Comparison of ENCODE assay signal across 22 mouse cellular contexts in the genomic region with DNA sequence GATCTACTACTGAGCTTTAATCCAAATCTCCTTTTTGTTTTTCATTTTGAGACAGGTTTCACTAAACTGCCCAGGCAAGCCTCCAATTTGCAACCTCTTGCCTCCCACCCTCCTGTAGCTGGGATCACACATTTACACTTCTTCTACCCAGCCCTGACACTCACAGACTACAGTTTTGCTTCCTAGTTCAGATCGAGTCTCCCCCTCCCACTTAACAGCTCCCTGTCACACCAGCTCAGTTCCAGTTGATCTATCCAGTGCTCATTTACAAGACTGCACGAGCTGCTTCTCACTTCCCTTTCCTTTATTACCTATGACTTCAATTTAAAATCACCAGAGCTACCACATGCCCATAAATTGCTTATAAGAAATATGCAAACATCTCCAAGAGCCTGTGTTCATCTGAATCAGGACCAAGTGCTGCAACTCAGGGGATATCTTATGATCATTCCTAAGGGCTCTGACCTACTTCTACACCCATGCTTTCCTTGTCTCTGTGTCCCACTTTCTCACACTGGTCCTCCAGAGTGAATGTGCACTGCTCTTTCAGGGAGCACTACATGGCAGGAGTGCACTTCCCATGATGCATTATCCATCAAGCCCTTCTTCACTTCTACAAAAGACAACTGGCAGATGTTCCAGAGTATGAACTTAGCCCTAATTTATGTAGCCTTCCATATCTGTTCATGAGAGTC. TPM values are rescaled to one million over a fixed set of nuclear protein-coding genes. Genes with fewer than 3 reads are reported as not detected.
DNase-seq lines count a peak whose midpoint lies in the region; ATAC-seq and TF ChIP-seq lines count a peak whose summit lies in the region.
"Had no signal": no experiment of that assay in that cellular context is flagged by ENCODE, and none has a peak within 500 bp of the region (broad histone marks: within the 10 kb centered on the region; RNA-seq: fewer than 3 reads in every experiment).

No protein-coding gene starts in this region.

- H3K27me3 ChIP-seq in hindbrain, postnatal 0 days (ENCODE audit: insufficient read depth, low read length): no peaks in the 10 kb centered on the region
- no peaks in the 10 kb centered on the region for H3K27me3 ChIP-seq in hindbrain, embryonic 11.5 days (ENCODE audit: control insufficient read depth, insufficient read depth, low read length)
- H3K27me3 ChIP-seq in CH12.LX (replicated peaks): no peaks in the 10 kb centered on the region
- H3K27me3 ChIP-seq: embryonic facial prominence, embryonic 12.5 days; forebrain, embryonic 12.5 days; hindbrain, embryonic 13.5 days had no signal

- in situ Hi-C loops in CH12.LX (cut with MboI; ENCODE audit: low pct_ligation_motif_present, low pct_unique_long_range_greater_than_20kb, low sequenced_read_pairs): no loop called here

- TF ChIP-seq EP300 in CH12.LX (IDR thresholded peaks at IDR 0.05; ENCODE audit: low read length): no peak

- no peak for TF ChIP-seq POLR2A in CH12.LX (IDR thresholded peaks at IDR 0.05; ENCODE audit: low read depth, low read length)

- ATAC-seq in hindbrain, postnatal 0 days: no peak
- no peak for ATAC-seq in hindbrain, embryonic 11.5 days (ENCODE audit: low FRiP score)
- 0 out of 2 replicates have a peak, but pooled peaks have one; percentile 9 for ATAC-seq in granulocyte monocyte progenitor cell, adult 5-6 weeks (replicated peaks; ENCODE audit: poor library complexity, severe bottlenecking)
- ATAC-seq: activated CD4-positive, CD25-positive, alpha-beta regulatory T cell, adult 4 months; CD4-positive, CD25-positive, alpha-beta regulatory T cell, adult 4 months; forebrain, embryonic 16.5 days; inflammation-experienced regulatory T-cells, adult 6 months; intestine, postnatal 0 days had no signal

- H3K36me3 ChIP-seq in hindbrain, postnatal 0 days (ENCODE audit: insufficient read depth, low read length): peaks cover 9% of the 10 kb centered on the region; the same call in 1 of the 2 replicates
- no peaks in the 10 kb centered on the region for H3K36me3 ChIP-seq in hindbrain, embryonic 11.5 days (ENCODE audit: control insufficient read depth, insufficient read depth, low read length)
- no peaks in the 10 kb centered on the region for H3K36me3 ChIP-seq in CH12.LX (replicated peaks in 1 of 2; ENCODE audit: control insufficient read depth in 1 of 2, insufficient read depth in 1 of 2, low read length in 1 of 2)

- H3K4me3 ChIP-seq in hindbrain, postnatal 0 days (ENCODE audit: low read length): no peak overlapping the region
- H3K4me3 ChIP-seq in hindbrain, embryonic 11.5 days (ENCODE audit: low read depth, low read length): no peak overlapping the region
- no peak overlapping the region for H3K4me3 ChIP-seq in CH12.LX (replicated peaks in 1 of 3; ENCODE audit: low read depth in 2 of 3, low read length in 2 of 3, poor library complexity in 1 of 3)
- H3K4me3 ChIP-seq in gastrocnemius, adult 2 months: no peak overlapping the region
- H3K4me3 ChIP-seq: embryonic facial prominence, embryonic 12.5 days; forebrain, embryonic 12.5 days; heart, embryonic 10.5 days; hindbrain, embryonic 13.5 days had no signal

- no peak for DNase-seq in hindbrain, postnatal 0 days (ENCODE audit: low spot score)
- DNase-seq in hindbrain, embryonic 11.5 days (ENCODE audit: low spot score): no peak
- peak; percentile 11 for DNase-seq in CH12.LX (ENCODE audit: extremely low read depth)
- DNase-seq in ovary, postnatal 14 days (ENCODE audit: low spot score): no peak
- no peak for DNase-seq in gastrocnemius, adult 2 months
- DNase-seq: adrenal gland, postnatal 25 days; cerebellum, postnatal 14 days; embryo, embryonic 11 days; gastrocnemius, postnatal 36 days; heart, adult 18-20 months; heart, postnatal 10 days; heart, postnatal 4 days had no signal

- 0 out of 2 replicates have a peak overlapping the region, but pooled peaks have one; percentile 2 for H3K27ac ChIP-seq in hindbrain, postnatal 0 days
- no peak overlapping the region for H3K27ac ChIP-seq in hindbrain, embryonic 11.5 days (ENCODE audit: low read depth, low read length)
- no peak overlapping the region for H3K27ac ChIP-seq in CH12.LX (ENCODE audit: insufficient read depth, low read depth)
- no peak overlapping the region for H3K27ac ChIP-seq in gastrocnemius, adult 2 months
- H3K27ac ChIP-seq: embryonic facial prominence, embryonic 12.5 days; forebrain, embryonic 12.5 days; heart, embryonic 10.5 days; hindbrain, embryonic 13.5 days had no signal

- no peak overlapping the region for H3K9ac ChIP-seq in hindbrain, postnatal 0 days (replicated peaks; ENCODE audit: low read length)
- H3K9ac ChIP-seq in hindbrain, embryonic 11.5 days (ENCODE audit: low read depth, low read length): no peak overlapping the region
- no peak overlapping the region for H3K9ac ChIP-seq in CH12.LX (ENCODE audit: insufficient read depth, low read depth)
- H3K9ac ChIP-seq: embryonic facial prominence, embryonic 12.5 days; forebrain, embryonic 12.5 days; hindbrain, embryonic 13.5 days had no signal

- dilution Hi-C loops in CH12.LX (cut with MboI; ENCODE audit: extremely low pct_ligation_motif_present, extremely low pct_unique_long_range_greater_than_20kb, low sequenced_read_pairs): no loop called here

- H3K4me2 ChIP-seq in hindbrain, postnatal 0 days (ENCODE audit: low read depth, low read length): no peak overlapping the region
- no peak overlapping the region for H3K4me2 ChIP-seq in hindbrain, embryonic 11.5 days (replicated peaks; ENCODE audit: low read depth, low read length)
- no peak overlapping the region for H3K4me2 ChIP-seq in CH12.LX (ENCODE audit: insufficient read depth, low read depth, poor library complexity, severe bottlenecking)
- H3K4me2 ChIP-seq: embryonic facial prominence, embryonic 12.5 days; forebrain, embryonic 12.5 days; hindbrain, embryonic 13.5 days had no signal

- H3K4me1 ChIP-seq in hindbrain, postnatal 0 days (ENCODE audit: insufficient read depth, low read length): peaks cover 6% of the 10 kb centered on the region
- no peaks in the 10 kb centered on the region for H3K4me1 ChIP-seq in hindbrain, embryonic 11.5 days (replicated peaks; ENCODE audit: control insufficient read depth, insufficient read depth, low read length)
- H3K4me1 ChIP-seq in CH12.LX (ENCODE audit: control insufficient read depth in 1 of 2, insufficient read depth in 2 of 2): peaks cover 3 to 36% of the 10 kb centered on the region in 2 experiments

- no peak for TF ChIP-seq RAD21 in CH12.LX (IDR thresholded peaks at IDR 0.05; ENCODE audit: low read depth, low read length)

- no peaks in the 10 kb centered on the region for H3K79me2 ChIP-seq in CH12.LX (replicated peaks; ENCODE audit: control insufficient read depth, extremely low read depth, insufficient read depth, poor library complexity, severe bottlenecking)

- WGBS in hindbrain, postnatal 0 days: 44% methylated on average over 2 of the region's 2 CpGs
- WGBS in hindbrain, embryonic 11.5 days: 57% methylated on average over 2 of the region's 2 CpGs

- no peaks in the 10 kb centered on the region for H3K9me3 ChIP-seq in hindbrain, postnatal 0 days (ENCODE audit: low read length)
- H3K9me3 ChIP-seq in hindbrain, embryonic 11.5 days (ENCODE audit: control insufficient read depth, low read length): no peaks in the 10 kb centered on the region
- H3K9me3 ChIP-seq in CH12.LX (replicated peaks; ENCODE audit: low read length): no peaks in the 10 kb centered on the region
- H3K9me3 ChIP-seq: embryonic facial prominence, embryonic 12.5 days; forebrain, embryonic 12.5 days; heart, embryonic 10.5 days; hindbrain, embryonic 13.5 days had no signal

- intact Hi-C loops in gastrocnemius, adult 2 months (cut with DNase I): no loop called here

- TF ChIP-seq CTCF in hindbrain, postnatal 0 days (IDR thresholded peaks at IDR 0.05; ENCODE audit: low read depth): no peak
- no peak for TF ChIP-seq CTCF in CH12.LX (conservative IDR thresholded peaks at IDR 0.05 in 1 of 2, IDR thresholded peaks at IDR 0.05 in 1 of 2; ENCODE audit: low read depth in 2 of 2, low read length in 2 of 2)
- no peak for TF ChIP-seq CTCF in gastrocnemius, adult 2 months (IDR thresholded peaks at IDR 0.05)

RNA-seq across cellular contexts. Expression of gene Fbxo10, which starts 18.2 kb away (rescaled TPM):
- total RNA-seq in hindbrain, postnatal 0 days (2014; rRNA removed): 25.7 and 28.6 TPM in 2 replicates
- polyA plus RNA-seq in hindbrain, postnatal 0 days (2015; fragmentation: Nextera tagmentation; extraction: Ambion mirVana): 11.4 and 12.5 TPM in 2 replicates
- 5.1 and 5.6 TPM in 2 replicates for polyA plus RNA-seq in hindbrain, embryonic 11.5 days (2014; fragmentation: Nextera tagmentation; extraction: Ambion mirVana)
- total RNA-seq in CH12.LX (2012; rRNA removed) (0.97 and 1.4 TPM in 2 replicates), CH12.LX (2014; rRNA removed) (0.39 and 0.49 TPM in 2 replicates)
- 0.64 and 0.71 TPM in 2 replicates for polyA plus RNA-seq in CH12.LX (2012; ENCODE audit: insufficient read length, low read depth)
- 1.2 and 1.5 TPM in 2 replicates for total RNA-seq in granulocyte monocyte progenitor cell, adult 5-6 weeks (2014; fragmentation: Nextera tagmentation)
- total RNA-seq in granulocyte monocyte progenitor cell, adult 5-6 weeks (2017): 0.93 and 1.8 TPM in 2 replicates
- total RNA-seq in gastrocnemius, adult 2 months (2021): 1 to 10 TPM; 2.2 to 2.3 TPM

RNA-seq across cellular contexts. Expression of gene Tomm5, which starts 41.7 kb away (rescaled TPM):
- 106 and 267 TPM in 2 replicates for total RNA-seq in hindbrain, postnatal 0 days (2014; rRNA removed)
- polyA plus RNA-seq in hindbrain, postnatal 0 days (2015; fragmentation: Nextera tagmentation; extraction: Ambion mirVana): 218 and 219 TPM in 2 replicates
- 166 and 180 TPM in 2 replicates for polyA plus RNA-seq in hindbrain, embryonic 11.5 days (2014; fragmentation: Nextera tagmentation; extraction: Ambion mirVana)
- total RNA-seq in CH12.LX (2012; rRNA removed): 313 and 458 TPM in 2 replicates
- 845 and 877 TPM in 2 replicates for total RNA-seq in CH12.LX (2014; rRNA removed)
- polyA plus RNA-seq in CH12.LX (2012; ENCODE audit: insufficient read length, low read depth): 321 and 339 TPM in 2 replicates
- total RNA-seq in granulocyte monocyte progenitor cell, adult 5-6 weeks (2014; fragmentation: Nextera tagmentation): 344 and 413 TPM in 2 replicates
- total RNA-seq in granulocyte monocyte progenitor cell, adult 5-6 weeks (2017): 250 and 251 TPM in 2 replicates
- 10 to 100 TPM; 70.2 to 99.3 TPM for total RNA-seq in gastrocnemius, adult 2 months (2021)

RNA-seq across cellular contexts. Expression of gene Polr1e, which starts 47.8 kb away (rescaled TPM):
- 3.4 and 8.2 TPM in 2 replicates for total RNA-seq in hindbrain, postnatal 0 days (2014; rRNA removed)
- 25.7 and 27.2 TPM in 2 replicates for polyA plus RNA-seq in hindbrain, postnatal 0 days (2015; fragmentation: Nextera tagmentation; extraction: Ambion mirVana)
- polyA plus RNA-seq in hindbrain, embryonic 11.5 days (2014; fragmentation: Nextera tagmentation; extraction: Ambion mirVana): 61.7 and 62.3 TPM in 2 replicates
- total RNA-seq in CH12.LX (2012; rRNA removed): 37.2 and 52.7 TPM in 2 replicates
- 87.7 and 94.9 TPM in 2 replicates for total RNA-seq in CH12.LX (2014; rRNA removed)
- polyA plus RNA-seq in CH12.LX (2012; ENCODE audit: insufficient read length, low read depth): 78.6 and 83.0 TPM in 2 replicates
- 34.6 and 70.2 TPM in 2 replicates for total RNA-seq in granulocyte monocyte progenitor cell, adult 5-6 weeks (2014; fragmentation: Nextera tagmentation)
- total RNA-seq in granulocyte monocyte progenitor cell, adult 5-6 weeks (2017): 60.8 and 64.1 TPM in 2 replicates
- 1 to 10 TPM; 3.8 to 4.0 TPM for total RNA-seq in gastrocnemius, adult 2 months (2021)

RNA-seq across cellular contexts. Expression of gene Zbtb5, which starts 54.0 kb away (rescaled TPM):
- total RNA-seq in hindbrain, postnatal 0 days (2014; rRNA removed): 42.1 and 50.0 TPM in 2 replicates
- 27.6 and 29.5 TPM in 2 replicates for polyA plus RNA-seq in hindbrain, postnatal 0 days (2015; fragmentation: Nextera tagmentation; extraction: Ambion mirVana)
- polyA plus RNA-seq in hindbrain, embryonic 11.5 days (2014; fragmentation: Nextera tagmentation; extraction: Ambion mirVana): 42.7 and 44.9 TPM in 2 replicates
- total RNA-seq in CH12.LX (2012; rRNA removed) (6.7 and 10.0 TPM in 2 replicates), CH12.LX (2014; rRNA removed) (9.4 and 10.4 TPM in 2 replicates)
- 8.1 and 8.2 TPM in 2 replicates for polyA plus RNA-seq in CH12.LX (2012; ENCODE audit: insufficient read length, low read depth)
- 10.0 and 12.2 TPM in 2 replicates for total RNA-seq in granulocyte monocyte progenitor cell, adult 5-6 weeks (2014; fragmentation: Nextera tagmentation)
- total RNA-seq in granulocyte monocyte progenitor cell, adult 5-6 weeks (2017): 9.0 and 9.3 TPM in 2 replicates
- total RNA-seq in gastrocnemius, adult 2 months (2021): 1 to 10 TPM; 2.3 to 3.0 TPM
